Mouse (Mus musculus) kidney, postnatal 25 days (tissue): ENCODE measurements around the gene Shc2.

ENCODE experiments used
- DNase-seq, 2 experiments: peaks; one replicate each; pipeline ENCODE4 v3.0.0; 2021; ENCODE audit warnings: mixed read lengths in 2 of 2

Gene Shc2

GRCm38 (mm10) chr10:79578891-79579290, 58.8 kb downstream of the Shc2 start:
- peak in 1 of 2 experiments; percentile 12 for DNase-seq

GRCm38 (mm10) chr10:79578276-79578675, 59.4 kb downstream of the Shc2 start:
- DNase-seq: peak in 1 of 2 experiments; percentile 19

GRCm38 (mm10) chr10:79577376-79577775, 60.3 kb downstream of the Shc2 start:
- no peak for DNase-seq

- DNase-seq: peak in 1 of 2 experiments; percentile 8
Observed at GRCm38 (mm10) chr10:79575754-79576153, 62.0 kb downstream of the Shc2 start.

GRCm38 (mm10) chr10:79574796-79575195, 62.9 kb downstream of the Shc2 start:
- peak in 1 of 2 experiments; percentile 10 for DNase-seq

GRCm38 (mm10) chr10:79574350-79574749, 63.4 kb downstream of the Shc2 start:
- DNase-seq: peak in 1 of 2 experiments; percentile 19

GRCm38 (mm10) chr10:79573611-79574010, 64.1 kb downstream of the Shc2 start:
- DNase-seq: peak in 1 of 2 experiments; percentile 21

- DNase-seq: peak in 1 of 2 experiments; percentile 11
Observed at GRCm38 (mm10) chr10:79571314-79571713, 66.4 kb downstream of the Shc2 start.

- peak in 1 of 2 experiments; percentile 6 for DNase-seq
Observed at GRCm38 (mm10) chr10:79569921-79570320, 67.8 kb downstream of the Shc2 start.
